Mouse (Mus musculus) lung, postnatal 10 days (tissue): ENCODE results near the gene Fam213a.

Experiments
- DNase-seq: peaks from one replicate; pipeline ENCODE4 v3.0.0; 2021

The Fam213a gene

GRCm38 (mm10) chr14:41004201-41005141 lies 9.1 kb downstream of the Fam213a start:
- DNase-seq: peak; percentile 77

GRCm38 (mm10) chr14:41001576-41001975 lies 12.0 kb downstream of the Fam213a start:
- no peak for DNase-seq

GRCm38 (mm10) chr14:41000801-41001200 lies 12.8 kb downstream of the Fam213a start:
- DNase-seq: no peak

GRCm38 (mm10) chr14:40999904-41000645 lies 13.5 kb downstream of the Fam213a start:
- DNase-seq: no peak

GRCm38 (mm10) chr14:40996171-40996570 lies 17.4 kb downstream of the Fam213a start:
- no peak for DNase-seq

GRCm38 (mm10) chr14:40992464-40992863 lies 21.1 kb downstream of the Fam213a start:
- no peak for DNase-seq

GRCm38 (mm10) chr14:40988780-40989179 lies 24.8 kb downstream of the Fam213a start:
- DNase-seq: no peak

GRCm38 (mm10) chr14:40987184-40987583 lies 26.4 kb downstream of the Fam213a start:
- DNase-seq: no peak

GRCm38 (mm10) chr14:40985635-40986034 lies 28.0 kb downstream of the Fam213a start:
- DNase-seq: no peak

GRCm38 (mm10) chr14:40979723-40980122 lies 33.9 kb downstream of the Fam213a start:
- no peak for DNase-seq

GRCm38 (mm10) chr14:40979002-40979401 lies 34.6 kb downstream of the Fam213a start:
- DNase-seq: peak; percentile 83

- DNase-seq: peak; percentile 84
Measured at GRCm38 (mm10) chr14:40975127-40975721, 38.4 kb downstream of the Fam213a start.

- no peak for DNase-seq
Measured at GRCm38 (mm10) chr14:40968051-40968450, 45.5 kb downstream of the Fam213a start.

- DNase-seq: no peak
Measured at GRCm38 (mm10) chr14:40967598-40967900, 46.0 kb downstream of the Fam213a start.

GRCm38 (mm10) chr14:40966862-40967597 lies 46.6 kb downstream of the Fam213a start:
- peak; percentile 98 for DNase-seq

- DNase-seq: no peak
Measured at GRCm38 (mm10) chr14:40966392-40966861, 47.2 kb downstream of the Fam213a start, which contains the start of gene Tspan14. TSS of gene Tspan14 (minus strand) at chr14:40966807.

- DNase-seq: peak; percentile 49
Measured at GRCm38 (mm10) chr14:40965507-40966356, 47.9 kb downstream of the Fam213a start.

- no peak for DNase-seq
Measured at GRCm38 (mm10) chr14:40964881-40965280, 48.7 kb downstream of the Fam213a start.

GRCm38 (mm10) chr14:40964214-40964610 lies 49.4 kb downstream of the Fam213a start:
- DNase-seq: no peak

GRCm38 (mm10) chr14:40963501-40964213 lies 49.9 kb downstream of the Fam213a start:
- DNase-seq: no peak
